Mouse (Mus musculus) retina, postnatal 7 days (tissue): ENCODE data around the gene Lce1k.
"Not testable (repeated sequence)": the region's sequence is repeated elsewhere in the genome, so short reads cannot be mapped to it uniquely, and the experiment has no call there.

Experiments used
- DNase-seq: peaks from one replicate; pipeline ENCODE4 v3.0.0-alpha.2; 2012; ENCODE audit warnings: low read depth, low spot score

Lce1k gene

DNA sequence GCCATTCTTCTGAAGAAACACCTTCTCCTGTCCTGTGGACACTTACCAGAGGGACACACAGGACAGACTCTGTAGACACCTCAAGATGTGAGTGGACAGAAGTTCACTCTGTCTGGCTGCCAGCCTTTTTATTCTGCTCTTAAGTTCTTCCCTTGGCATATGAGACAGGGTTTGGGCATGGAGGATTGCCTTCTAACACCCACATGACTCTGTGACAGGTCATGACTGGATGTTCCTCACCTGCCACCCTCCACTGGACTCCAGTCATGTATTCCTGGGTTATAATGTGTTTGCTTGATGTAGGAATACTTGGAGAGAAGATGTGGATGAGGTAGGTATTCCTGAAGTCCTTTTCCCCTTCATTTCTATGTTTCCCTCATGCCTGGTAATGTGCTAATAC lies at the start of gene Lce1k:
Gene Lce1k, minus strand, starts transcription at position 101 of the 400 bp plus-strand sequence.
- no peak for DNase-seq

GRCm38 (mm10) chr3:92851186-92851585 lies 43.5 kb upstream of the Lce1k start, which contains the start of gene Lce1l:
Gene Lce1l, minus strand, starts transcription at chr3:92851286.
- no peak for DNase-seq

GRCm38 (mm10) chr3:92827108-92827507 lies 19.4 kb upstream of the Lce1k start, which contains the start of gene Kprp:
Gene Kprp, minus strand, starts transcription at chr3:92827247.
- DNase-seq, result no peak

DNA sequence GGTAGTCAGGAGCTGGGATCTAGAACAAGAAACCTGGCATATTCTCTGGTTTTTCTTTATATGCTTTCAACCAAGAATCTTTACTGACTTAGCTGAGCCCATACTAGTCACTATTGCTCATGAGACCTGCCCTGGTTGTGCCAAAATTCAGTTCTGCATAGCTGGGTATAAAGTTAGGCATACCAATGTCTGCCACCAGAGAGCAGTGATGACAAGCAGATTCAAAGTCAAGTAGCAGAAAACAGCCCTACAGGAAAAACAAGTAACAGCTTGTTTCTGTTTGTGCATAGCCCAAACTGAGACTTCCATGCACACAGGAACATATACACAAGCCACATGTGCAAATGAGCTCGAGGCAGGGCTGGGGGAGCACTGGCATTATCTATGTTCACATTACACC lies 18.1 kb upstream of the Lce1k start:
- no peak for DNase-seq

DNA sequence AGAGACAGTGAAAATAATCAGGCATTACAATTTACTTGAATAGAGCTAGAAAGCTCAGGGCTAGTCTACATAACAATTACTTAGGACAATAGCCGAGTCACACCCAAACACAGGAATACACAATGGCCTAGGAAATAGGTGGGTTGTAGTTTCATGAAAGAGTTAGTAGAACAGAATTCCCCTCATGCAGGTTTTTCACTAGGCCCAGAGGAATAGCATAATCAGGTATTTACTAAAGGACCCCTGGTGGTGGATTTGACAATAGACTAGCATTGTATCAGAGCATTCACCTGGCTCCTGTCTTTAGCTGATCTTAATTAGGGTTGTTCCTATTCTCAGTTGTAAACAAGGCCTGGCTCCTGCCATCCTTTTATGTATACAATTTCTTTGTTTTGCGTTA lies 8.3 kb upstream of the Lce1k start:
- DNase-seq, result not testable (repeated sequence)

DNA sequence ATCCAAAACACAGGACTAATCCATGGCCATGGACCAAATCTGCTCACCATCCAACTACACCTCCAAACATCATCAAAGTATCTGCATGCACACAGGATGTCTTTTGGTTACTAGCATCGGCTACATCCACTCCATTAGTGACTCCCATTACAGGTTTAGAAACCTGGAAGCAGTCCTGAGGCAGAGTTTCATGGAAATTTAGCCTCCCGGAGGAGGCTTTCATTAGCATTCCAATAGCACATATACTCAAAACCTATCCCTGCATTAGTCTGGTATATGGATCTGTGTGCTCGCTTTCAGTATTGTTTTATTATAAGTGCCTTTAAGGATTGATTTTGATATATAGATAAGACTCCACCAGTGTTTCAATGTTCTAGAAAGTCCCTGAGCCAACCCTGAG lies 7.9 kb upstream of the Lce1k start:
- DNase-seq, result no peak

DNA sequence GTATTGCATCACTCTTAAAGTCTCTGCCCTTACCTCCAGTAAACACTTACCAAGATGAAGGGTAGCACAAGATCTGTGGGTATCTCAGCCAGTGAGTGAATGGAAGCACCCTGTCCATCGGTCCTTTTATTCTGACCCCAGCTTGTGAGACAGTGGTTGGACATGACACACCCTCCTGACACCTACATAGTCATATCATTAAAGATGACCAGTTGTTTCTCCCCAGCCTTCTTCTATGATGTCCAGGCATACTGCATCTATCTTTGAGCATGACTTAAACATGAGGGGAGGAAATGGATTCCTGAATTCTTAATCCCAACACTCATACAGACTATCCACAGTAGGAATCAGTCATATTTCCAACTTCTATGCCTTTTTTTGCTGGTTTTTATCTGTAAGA lies 17.3 kb downstream of the Lce1k start, which contains the start of gene Lce1j:
Gene Lce1j, minus strand, starts transcription at position 101 of the 400 bp plus-strand sequence.
- DNase-seq, result no peak

DNA sequence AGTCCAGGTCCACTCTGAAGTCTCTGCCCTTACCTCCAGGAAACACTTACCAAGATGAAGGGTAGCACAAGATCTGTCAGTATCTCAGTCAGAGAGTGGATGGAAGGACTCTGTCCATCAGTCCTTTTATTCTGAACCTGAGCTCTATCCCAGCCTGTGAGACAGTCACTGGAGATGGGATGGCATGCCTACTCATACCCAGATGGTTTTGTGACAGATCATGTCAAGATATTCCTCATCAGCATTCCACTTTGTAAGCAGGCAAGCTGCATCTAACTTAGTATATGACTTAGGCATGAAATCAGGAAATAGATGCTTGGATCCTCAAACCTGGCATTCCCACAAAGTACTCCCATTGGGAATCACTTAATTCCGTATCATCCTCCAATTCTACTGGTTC lies 28.9 kb downstream of the Lce1k start, which contains the start of gene Lce1i:
Gene Lce1i, minus strand, starts transcription at position 101 of the 400 bp plus-strand sequence.
- DNase-seq, result no peak

- DNase-seq, result no peak
These were observed 36.1 kb downstream of the Lce1k start for GRCm38 (mm10) chr3:92771573-92771972.

- no peak for DNase-seq
These were observed 42.7 kb downstream of the Lce1k start, which contains the start of gene Lce1h for GRCm38 (mm10) chr3:92764965-92765364. Gene Lce1h, minus strand, starts transcription at chr3:92765065.
